Mouse (Mus musculus) CH12.LX (cell line): ENCODE results near the gene Slc9a3r1.

Experiments used
- EP300 ChIP-seq: IDR thresholded peaks from 2 replicates; pipeline ENCODE4 v1.6.1; 2011; ENCODE audit warnings: low read length, improper control_type of control experiment
- MAX ChIP-seq: IDR thresholded peaks from 2 replicates; pipeline ENCODE4 v1.6.1; 2011; ENCODE audit warnings: low read length, improper control_type of control experiment
- POLR2A ChIP-seq: IDR thresholded peaks from 2 replicates; pipeline ENCODE4 v1.6.1; 2011; ENCODE audit warnings: low read depth, mild to moderate bottlenecking, improper control_type of control experiment, low read length
- USF1 ChIP-seq: IDR thresholded peaks from 2 replicates; pipeline ENCODE4 v1.6.1; 2014; ENCODE audit warnings: low read depth, mild to moderate bottlenecking, inconsistent platforms, low read length, improper control_type of control experiment
- USF2 ChIP-seq: conservative IDR thresholded peaks from 2 replicates; pipeline ENCODE4 v1.6.1; 2011; ENCODE audit warnings: low read depth, low read length, improper control_type of control experiment

DNA sequence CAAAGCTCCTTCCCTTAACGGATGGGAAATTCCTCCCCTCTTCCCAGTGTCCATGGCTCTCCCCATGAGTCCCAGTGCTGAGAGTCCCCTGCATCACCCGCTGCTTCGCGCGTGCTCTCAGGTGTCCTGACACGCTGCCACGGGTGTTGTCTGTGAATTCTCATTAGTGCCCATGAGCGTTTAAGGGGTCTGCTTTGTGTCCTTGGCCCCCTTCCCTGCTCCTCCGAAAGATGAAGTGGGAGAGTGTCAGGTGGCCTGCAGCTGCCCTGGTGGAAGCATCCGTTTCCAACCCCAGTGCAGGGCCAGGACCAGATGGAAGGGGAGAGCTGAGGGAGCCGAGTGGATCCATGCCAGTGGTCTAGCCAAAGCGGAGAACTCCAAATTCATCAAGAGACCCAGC, 45.0 kb downstream of the Slc9a3r1 start:
- no peak for TF ChIP-seq USF1
- TF ChIP-seq POLR2A = no peak
- TF ChIP-seq EP300 = no peak
- no peak for TF ChIP-seq MAX
- no peak for TF ChIP-seq USF2
